Mouse (Mus musculus) G1E (cell line): ENCODE results near the gene Ppp2r1b.

Source experiments
- CTCF ChIP-seq: IDR thresholded peaks from 2 replicates; pipeline ENCODE4 v1.5.1; 2012; ENCODE audit warnings: low read depth, low read length, inconsistent platforms, mixed read lengths
- GATA1 ChIP-seq: IDR thresholded peaks from 2 replicates; pipeline ENCODE4 v1.6.1; 2012; ENCODE audit warnings: borderline replicate concordance, low read length, inconsistent platforms, mixed read lengths
- GATA2 ChIP-seq: IDR thresholded peaks from 2 replicates; pipeline ENCODE4 v1.6.1; 2012; ENCODE audit warnings: low read depth, low read length, inconsistent platforms, borderline replicate concordance
- TAL1 ChIP-seq: conservative IDR thresholded peaks from 2 replicates; pipeline ENCODE4 v1.6.1; 2012; ENCODE audit warnings: low read depth, low read length, inconsistent platforms, mixed read lengths

- TF ChIP-seq CTCF (no peak), GATA1 (no peak), GATA2 (no peak), TAL1 (no peak)
These were observed 13.6 kb downstream of the Ppp2r1b start for GRCm38 (mm10) chr9:50858681-50859080.
